Mouse (Mus musculus) layer of hippocampus, postnatal 36 days (tissue): ENCODE results near the gene Cryz. TPM values are rescaled to one million over a fixed set of nuclear protein-coding genes. Genes with fewer than 3 reads are reported as not detected.

Source experiments
- total RNA-seq, 2 experiments: library from RNA; stranded (reverse); gene quantifications; 2 replicates each; pipeline ENCODE4 v1.2.3; 2021

The Cryz gene
- total RNA-seq, 2 experiments from 2014 or later, result 16.5 to 20.2 TPM

Other genes with a start within 250 kb of the Cryz start
- gene Tyw3, start 393 bp downstream of the Cryz start, total RNA-seq, result 10 to 100 TPM; 14.0 to 14.2 TPM
- gene Erich3, start 67.1 kb downstream of the Cryz start, total RNA-seq, result 1 to 10 TPM; 5.7 to 6.6 TPM